Mouse (Mus musculus) heart, adult 2 months (tissue): ENCODE data around the gene Fgfr2.
A peak's percentile ranks its signal among the peaks of the same experiment; 100 is the strongest.

Experiments used
- CTCF ChIP-seq: fragments of 200-600 bp; IDR thresholded peaks from 2 replicates; pipeline ENCODE4 v1.8.1; 2022; ENCODE audit warnings: antibody characterized with exemption, mild to moderate bottlenecking, moderate library complexity
- EP300 ChIP-seq: fragments of 200-500 bp; IDR thresholded peaks from 2 replicates; pipeline ENCODE4 v1.6.1; 2011; ENCODE audit warnings: low read depth, low read length, control low read depth; ENCODE audit not compliant: insufficient read depth
- POLR2A ChIP-seq: fragments of 200-500 bp; IDR thresholded peaks from 2 replicates; pipeline ENCODE4 v1.6.1; 2011; ENCODE audit warnings: mild to moderate bottlenecking, low read depth, low read length, control low read depth; ENCODE audit not compliant: insufficient read depth

DNA sequence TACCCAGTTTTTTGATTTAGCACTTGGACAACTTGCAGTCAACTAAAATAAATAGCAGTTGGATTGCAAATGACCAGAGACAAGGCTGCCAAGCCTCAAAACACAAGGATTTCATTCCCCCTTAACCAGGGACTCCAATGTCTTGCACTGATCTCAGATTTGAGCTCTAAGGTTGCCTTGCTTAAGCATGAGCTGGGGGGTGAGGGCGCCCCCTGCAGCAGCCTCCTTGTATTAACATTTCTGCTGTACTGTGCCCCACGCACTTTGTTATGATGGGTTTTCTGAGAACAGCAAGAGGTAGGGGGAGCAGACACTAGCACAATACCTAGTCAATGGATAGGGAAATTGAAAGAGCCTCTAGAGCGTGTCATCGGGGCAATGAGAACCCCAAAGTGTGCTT lies 615.8 kb downstream of the Fgfr2 start:
- no peak for TF ChIP-seq POLR2A
- TF ChIP-seq CTCF = peak; percentile 49
- no peak for TF ChIP-seq EP300
